Mouse (Mus musculus): ENCODE results near the gene Itgae.

Gene Itgae

DNA sequence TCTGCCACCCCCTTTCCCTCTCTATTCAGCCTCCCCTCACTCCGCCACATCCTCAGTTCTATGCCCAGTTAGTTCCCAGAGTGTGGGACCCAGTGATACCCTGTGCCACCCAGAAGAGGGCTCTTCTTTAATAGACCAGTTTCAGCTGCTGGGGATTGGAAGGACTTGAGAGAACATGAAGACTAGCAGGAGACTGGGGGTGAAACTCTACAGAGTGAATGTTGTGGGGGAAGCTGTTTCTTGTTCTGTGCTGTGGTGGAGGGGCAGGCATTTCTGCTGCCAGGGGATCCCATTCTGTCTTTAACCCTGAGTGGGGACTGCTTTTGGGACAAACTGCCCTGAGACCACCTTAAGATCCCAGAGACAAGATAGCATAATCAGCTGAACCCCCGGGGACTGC is 443 bp downstream of the Itgae start:
- in situ Hi-C loops (cut with MboI; ENCODE audit: unreplicated experiment in 2 of 2) = no loop called here

DNA sequence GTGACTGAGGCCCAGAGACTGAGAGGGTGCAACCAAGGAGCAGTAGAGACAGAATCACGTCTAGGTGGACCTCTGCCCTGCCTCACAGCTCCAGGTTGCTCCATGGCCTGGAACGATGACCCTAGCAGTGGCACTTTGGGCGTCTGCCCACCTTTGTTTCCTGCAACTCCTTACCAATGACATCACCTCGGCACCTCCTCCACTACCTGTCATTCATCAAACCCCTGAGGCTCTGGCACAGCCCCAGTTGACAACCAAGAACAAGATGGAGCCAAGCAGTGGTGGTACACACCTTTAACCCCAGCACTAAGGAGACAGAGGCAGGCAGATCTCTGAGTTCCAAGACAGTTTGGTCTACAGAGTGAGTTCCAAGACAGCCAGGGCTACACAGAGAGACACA is 1.7 kb downstream of the Itgae start:
- in situ Hi-C loops (cut with MboI; ENCODE audit: unreplicated experiment in 2 of 2) = no loop called here

DNA sequence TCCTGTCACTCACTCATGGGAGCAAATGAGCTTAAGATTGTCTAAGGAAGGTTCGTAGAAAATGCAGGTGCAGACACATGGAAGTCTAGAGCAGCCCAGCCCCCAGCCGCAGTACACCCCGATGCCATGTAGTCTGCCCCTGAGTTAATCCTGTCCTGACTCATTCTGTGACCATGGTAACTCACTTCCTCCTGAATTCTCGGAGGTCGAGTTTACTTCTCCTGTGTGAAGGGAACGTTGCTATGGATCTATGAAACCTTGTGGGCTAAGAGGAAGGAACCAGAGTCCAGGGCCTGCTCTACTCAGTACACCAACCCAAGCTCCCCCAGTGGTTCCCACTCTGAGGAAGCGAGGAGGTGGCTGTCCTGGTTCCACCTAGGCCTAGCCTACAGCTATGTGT is 2.5 kb downstream of the Itgae start:
- in situ Hi-C loops (cut with MboI; ENCODE audit: unreplicated experiment in 2 of 2) = no loop called here

DNA sequence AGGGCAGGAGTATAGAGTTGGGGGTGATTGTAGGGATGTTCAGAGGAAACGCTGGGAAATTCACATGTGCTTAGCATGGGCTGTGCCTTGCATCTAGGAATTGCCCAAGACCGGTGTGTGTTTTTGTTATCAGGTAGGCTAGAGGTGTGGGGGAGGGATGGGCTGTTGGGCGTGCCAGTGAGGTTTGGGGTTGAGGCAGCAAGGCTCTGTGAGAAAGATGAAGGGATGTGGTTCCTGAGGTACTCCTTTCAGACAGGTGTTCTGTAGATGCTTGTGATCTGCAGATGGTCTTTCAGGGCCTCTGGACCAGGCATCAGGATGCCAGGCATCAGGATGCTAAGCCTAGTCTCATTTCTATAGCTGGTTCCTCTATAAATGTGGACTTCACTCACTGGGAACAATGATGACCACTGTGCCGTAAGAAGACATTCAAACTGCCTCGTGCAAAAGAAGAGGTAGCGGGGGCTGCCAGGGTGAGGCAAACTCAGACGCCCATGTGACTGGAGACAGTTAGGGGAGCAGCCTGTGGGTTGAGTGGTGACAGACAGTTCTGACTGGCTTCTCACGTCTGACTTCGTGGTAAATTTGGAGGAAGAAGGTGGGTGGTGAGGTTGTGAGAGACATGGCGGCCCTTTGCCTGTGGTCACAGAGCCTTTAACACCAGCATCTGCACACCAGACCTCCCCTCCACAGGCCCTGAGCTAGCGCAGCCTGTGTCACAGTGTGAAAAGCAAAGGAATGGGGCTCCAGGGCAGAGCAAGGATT is 4.0 kb downstream of the Itgae start:
- in situ Hi-C loops (cut with MboI; ENCODE audit: unreplicated experiment in 2 of 2) = no loop called here

DNA sequence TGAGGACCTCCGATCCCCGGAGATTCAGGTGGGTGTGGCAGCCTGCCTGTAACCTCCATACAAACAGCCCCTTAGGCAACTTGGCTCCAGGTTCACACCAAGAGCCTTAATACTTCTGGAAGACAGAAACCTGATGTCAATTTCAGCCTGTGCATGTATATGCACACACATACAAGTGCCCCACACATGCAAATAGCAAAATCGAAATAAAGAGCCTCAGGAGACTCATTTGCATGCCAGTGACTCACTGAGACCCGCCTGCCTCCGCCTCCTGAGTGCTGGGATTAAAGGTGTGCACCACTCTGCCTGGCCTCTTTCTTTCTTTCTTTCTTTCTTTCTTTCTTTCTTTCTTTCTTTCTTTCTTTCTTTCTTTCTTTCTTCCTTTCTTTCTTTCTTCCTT is 8.5 kb downstream of the Itgae start:
- in situ Hi-C loops (cut with MboI; ENCODE audit: unreplicated experiment in 2 of 2) = no loop called here

DNA sequence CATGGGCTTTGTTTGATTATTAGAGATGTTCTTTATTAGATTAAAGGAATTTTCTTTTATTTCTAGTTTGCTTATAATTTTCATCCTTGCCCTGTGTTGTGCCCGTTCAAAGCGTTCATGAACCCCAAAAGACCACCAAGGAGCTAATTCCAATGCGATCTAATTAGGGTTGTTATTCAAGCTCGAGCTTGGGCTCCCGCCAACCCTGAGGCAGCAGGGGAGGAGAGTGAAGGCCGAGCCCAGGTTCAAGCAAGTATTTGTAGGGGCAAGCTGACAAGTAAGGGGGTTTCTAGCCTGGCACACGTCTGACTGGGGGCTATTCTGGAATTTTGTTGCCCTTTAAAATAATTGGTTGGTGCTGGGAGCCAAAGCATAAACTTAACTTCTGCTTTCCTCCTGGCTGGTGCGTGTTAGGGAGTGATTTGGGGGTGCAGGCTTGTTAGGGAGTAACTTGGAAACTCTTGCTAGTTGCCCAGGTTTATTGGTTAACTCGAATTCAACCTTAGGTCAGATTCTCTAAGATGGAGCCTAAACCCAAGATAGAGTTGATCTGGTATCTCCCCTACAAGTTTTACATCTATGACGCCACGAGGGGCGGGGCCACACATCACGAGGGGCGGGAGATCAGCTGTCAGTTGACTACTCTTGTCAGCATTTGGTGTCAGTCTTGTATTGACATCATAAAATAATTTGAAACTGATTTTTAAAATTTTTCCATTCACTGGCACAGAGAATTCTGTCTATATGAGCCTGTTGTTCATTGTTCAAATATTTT is 9.8 kb downstream of the Itgae start:
- in situ Hi-C loops (cut with MboI; ENCODE audit: unreplicated experiment in 2 of 2) = no loop called here

DNA sequence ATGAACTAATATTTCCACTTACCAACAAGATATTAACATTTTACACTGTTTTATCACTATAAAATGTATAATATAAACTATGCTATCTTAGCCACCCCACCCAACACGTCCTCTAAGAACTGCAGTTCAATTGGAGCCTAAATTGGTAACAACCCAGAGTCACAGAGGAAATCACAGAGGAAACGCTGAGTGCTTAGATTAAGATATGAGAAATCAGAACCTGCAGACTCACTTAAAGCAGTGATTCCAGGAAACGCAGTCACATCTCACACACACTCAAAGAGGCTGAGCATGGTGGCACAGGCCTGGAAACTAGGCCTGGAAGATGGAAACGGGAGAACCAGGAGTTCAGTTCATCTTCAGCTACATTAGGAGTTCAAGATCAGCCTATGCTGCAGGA is 10.9 kb downstream of the Itgae start:
- in situ Hi-C loops (cut with MboI; ENCODE audit: unreplicated experiment in 2 of 2) = no loop called here

DNA sequence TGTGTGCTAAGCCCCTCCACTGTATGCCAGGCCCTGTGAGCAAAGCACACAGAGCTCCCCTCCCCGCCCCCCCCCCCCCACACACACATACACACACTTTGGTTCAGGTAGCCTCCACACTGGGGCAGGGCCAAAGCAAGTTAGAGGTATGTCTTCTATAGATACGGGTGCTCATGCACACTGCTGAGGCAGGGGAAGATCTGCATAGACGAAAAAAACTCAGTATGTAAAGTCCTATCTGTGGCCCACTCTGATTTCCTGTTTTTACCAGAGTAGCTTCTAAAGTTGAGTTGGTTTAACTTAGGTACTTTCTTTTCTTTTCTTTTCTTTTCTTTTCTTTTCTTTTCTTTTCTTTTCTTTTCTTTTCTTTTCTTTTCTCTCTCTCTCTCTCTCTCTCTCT is 14.9 kb downstream of the Itgae start:
- in situ Hi-C loops (cut with MboI; ENCODE audit: unreplicated experiment in 2 of 2) = loop anchor here (5.0 kb wide), 3 partner anchors 33 to 103 kb away; no protein-coding TSS in a partner anchor

DNA sequence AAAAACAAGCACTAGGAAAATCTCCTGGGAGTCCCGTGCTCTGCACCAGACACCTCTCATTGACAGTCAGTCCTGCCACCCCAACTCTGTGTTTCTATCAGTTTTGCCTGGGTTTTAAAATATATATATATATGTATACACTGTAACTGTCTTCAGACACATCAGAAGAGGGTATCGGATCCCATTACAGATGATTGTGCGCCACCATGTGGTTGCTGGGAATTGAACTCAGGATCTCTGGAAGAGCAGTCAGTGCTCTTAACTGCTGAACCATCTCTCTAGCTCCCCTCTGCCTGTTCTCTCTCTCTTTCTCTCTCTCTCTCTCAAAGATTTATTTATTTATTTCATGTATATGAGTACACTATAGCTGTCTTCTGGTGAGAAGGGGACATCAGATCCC is 17.0 kb downstream of the Itgae start:
- in situ Hi-C loops (cut with MboI; ENCODE audit: unreplicated experiment in 2 of 2) = loop anchor here (5.0 kb wide), 3 partner anchors 35 to 105 kb away; no protein-coding TSS in a partner anchor

DNA sequence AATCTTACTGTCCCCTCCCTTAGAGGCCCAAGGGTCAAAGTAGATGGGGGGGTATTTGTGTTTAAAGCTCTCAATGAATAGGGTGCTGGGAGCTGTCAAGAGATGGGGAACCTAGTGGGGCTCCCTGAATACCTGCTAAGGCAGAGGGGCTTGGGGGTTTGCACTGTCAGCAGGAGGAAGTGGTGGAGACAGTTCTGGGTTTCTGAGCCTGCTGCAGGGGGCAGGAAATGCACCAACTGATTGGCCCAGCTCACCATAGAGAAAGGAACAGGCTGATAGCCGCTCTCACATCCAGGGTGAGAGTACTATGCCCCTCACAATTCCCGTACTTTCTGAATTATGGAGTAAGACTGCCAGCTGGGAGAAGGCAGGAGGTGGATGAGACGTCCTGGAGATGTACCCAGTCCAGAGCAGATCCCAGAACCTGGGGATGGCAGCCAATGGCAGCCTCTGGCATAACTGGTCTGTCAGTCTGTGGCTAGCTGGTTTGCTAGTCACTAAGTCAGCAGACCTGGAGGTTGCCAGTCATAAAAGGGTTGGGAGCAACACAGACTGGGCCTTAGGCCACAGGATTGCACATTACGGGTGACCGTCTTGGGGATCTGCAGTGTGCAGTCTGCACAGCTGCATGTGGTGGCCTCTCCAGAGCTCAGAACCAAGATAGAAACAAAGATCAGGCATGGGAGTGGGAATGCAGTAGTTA is 18.0 kb downstream of the Itgae start:
- in situ Hi-C loops (cut with MboI; ENCODE audit: unreplicated experiment in 2 of 2) = loop anchor here (5.0 kb wide), 3 partner anchors 36 to 106 kb away; no protein-coding TSS in a partner anchor

DNA sequence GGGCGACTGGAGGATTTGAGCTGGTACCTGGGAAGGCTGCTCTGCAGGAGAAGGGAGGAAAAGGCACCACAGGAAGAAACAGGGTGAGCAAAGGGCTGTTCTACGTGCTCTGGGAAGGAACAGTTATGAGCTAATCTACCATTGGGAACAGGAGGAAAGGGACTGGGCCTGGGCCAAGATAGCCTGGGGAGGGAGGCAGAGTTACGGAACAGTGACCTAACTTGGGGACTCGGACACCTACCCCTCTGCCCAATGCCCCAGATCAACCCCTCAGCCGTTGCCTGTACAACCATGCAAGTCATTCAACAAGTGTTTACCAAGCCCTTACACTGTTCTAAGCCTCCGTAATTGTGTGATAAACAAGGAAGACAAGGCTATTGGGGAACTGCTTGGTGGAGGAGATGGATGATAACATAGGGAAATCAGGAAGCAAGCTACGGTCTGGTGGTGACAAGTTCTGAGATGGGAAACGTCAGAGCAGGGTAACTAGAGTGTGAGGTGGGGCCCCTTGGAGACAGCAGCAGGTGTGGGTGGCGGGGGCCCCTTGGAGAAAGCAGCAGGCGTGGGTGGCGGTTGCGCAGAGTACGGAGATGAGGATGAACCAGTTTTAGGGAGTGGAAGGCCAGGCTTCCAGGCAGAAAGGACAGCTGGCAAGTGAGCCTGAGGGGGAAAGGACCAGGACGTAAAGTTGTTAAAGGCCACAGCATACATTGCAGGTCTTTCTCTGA is 18.7 kb downstream of the Itgae start:
- in situ Hi-C loops (cut with MboI; ENCODE audit: unreplicated experiment in 2 of 2) = loop anchor here (5.0 kb wide), 3 partner anchors 37 to 107 kb away; no protein-coding TSS in a partner anchor

DNA sequence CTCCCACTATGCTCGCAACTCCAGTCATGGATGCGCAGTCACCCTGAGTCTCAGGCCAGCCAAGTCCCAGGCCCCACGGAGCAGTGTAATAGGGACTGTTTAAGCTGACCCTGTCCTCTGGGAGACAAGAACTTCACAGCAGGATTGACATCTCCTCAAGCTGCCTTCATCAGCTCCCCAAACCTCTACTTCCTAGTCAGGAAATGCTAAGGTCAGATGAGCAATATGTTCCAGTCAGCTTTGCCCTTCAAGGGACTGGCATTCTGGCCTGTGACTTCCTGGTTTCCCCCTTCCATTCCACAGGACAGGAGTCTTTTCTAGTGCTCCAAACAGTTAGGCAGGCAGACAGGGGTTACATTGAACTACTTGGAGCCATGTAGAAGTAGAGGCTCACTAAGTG is 19.6 kb downstream of the Itgae start:
- in situ Hi-C loops (cut with MboI; ENCODE audit: unreplicated experiment in 2 of 2) = loop anchor here (5.0 kb wide), 3 partner anchors 38 to 108 kb away; no protein-coding TSS in a partner anchor

DNA sequence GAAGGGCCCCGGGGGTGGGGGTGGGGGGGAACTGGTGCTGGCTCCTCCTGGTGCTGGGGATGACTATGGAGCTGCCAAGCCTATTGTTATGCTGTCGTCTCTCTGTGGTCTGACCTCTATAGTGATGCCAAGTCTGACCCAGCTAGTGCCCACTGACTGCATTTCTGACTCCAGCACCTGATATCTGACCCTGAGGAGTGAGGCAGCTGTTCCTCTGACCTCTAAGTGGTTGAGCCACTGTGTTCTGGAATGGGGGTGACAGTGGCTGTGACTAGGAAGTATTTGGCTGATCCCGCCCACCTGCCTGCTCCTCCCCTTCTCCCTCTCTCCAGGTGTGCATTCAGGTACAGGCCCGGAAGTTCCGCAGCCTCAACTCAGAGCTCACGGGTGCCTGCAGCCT is 21.0 kb downstream of the Itgae start:
- in situ Hi-C loops (cut with MboI; ENCODE audit: unreplicated experiment in 2 of 2) = no loop called here

DNA sequence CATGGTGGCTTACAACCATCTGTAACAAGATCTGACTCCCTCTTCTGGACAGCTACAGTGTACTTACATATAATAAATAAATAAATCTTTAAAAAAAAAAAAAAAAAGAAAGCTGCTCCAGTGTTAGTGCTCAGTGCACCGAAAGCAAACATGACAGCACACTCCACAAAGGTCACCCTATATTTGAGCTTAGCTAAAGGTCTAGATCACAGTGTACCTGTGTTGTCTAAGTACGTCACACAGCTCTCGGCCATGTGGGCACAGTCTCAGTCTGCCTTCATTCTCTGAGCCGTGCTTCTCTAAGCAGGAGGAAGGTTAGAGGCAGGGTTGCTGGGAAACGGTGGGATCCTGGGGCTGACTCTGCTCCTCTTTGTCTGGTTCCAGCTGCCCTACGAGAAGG is 36.1 kb downstream of the Itgae start:
- in situ Hi-C loops (cut with MboI; ENCODE audit: unreplicated experiment in 2 of 2) = loop anchor here in 1 of 2 experiments (25.0 kb wide), 1 partner anchor 1411 kb away; no protein-coding TSS in a partner anchor

DNA sequence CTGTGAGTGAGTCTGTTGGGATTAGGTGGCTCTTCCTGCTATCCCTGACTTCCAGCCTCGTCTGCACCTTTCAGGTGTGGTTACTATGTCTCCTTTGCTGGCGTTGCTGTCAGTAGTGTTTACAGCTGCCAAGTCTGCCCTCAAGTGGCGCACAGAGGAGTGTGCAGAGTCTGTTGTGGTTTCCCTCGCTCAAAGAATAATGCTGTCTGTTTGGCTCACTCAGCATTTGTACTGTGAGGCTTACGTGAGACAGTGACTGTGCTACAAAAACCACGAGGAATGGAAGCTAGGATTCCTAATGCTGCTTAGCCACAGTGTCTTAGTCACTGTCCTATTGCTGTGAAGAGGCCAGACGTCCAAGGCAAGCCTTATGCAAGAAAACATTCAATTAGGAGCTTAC is 40.6 kb downstream of the Itgae start:
- in situ Hi-C loops (cut with MboI; ENCODE audit: unreplicated experiment in 2 of 2) = loop anchor here in 1 of 2 experiments (25.0 kb wide), 1 partner anchor 1406 kb away; no protein-coding TSS in a partner anchor

DNA sequence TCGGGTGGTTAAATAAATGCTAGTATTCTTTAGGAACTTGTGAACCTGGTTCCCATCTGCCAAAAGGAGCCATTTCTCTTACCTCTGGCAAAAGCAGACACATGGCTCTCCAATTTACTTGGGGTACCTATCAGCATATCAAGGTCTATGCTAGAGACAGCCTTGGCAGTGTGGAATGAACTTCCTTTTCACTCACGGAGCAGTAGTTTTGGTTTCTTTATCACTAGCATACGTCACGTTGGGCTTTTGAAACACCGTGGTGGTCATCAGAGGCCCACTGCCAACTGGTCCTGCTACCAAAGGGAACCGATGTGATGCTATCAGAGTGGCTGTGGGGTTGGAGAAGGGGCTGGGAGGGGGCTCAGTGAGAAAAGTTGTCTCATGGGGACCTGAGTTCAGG is 42.6 kb downstream of the Itgae start:
- in situ Hi-C loops (cut with MboI; ENCODE audit: unreplicated experiment in 2 of 2) = loop anchor here in 1 of 2 experiments (25.0 kb wide), 1 partner anchor 1404 kb away; no protein-coding TSS in a partner anchor

DNA sequence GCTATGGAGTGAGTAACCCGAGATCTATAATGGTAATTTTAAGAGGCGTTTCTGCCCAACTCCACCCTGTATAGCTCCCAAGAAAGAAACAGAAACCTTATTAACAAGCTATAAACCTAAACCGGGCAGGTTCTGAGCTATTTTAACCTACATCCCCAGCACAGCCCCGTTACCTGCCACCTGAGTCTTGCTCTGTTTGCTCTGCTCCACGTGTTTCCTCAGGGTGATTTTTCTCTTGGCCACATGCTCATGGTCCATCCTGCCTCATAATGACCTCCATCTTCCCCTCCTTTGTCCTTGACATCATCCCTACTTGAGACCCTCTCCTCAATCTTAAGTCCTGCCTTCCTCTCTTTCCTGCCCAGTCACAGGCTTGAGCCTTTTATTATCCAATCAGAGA is 43.8 kb downstream of the Itgae start:
- in situ Hi-C loops (cut with MboI; ENCODE audit: unreplicated experiment in 2 of 2) = loop anchor here in 1 of 2 experiments (25.0 kb wide), 1 partner anchor 1403 kb away; no protein-coding TSS in a partner anchor

DNA sequence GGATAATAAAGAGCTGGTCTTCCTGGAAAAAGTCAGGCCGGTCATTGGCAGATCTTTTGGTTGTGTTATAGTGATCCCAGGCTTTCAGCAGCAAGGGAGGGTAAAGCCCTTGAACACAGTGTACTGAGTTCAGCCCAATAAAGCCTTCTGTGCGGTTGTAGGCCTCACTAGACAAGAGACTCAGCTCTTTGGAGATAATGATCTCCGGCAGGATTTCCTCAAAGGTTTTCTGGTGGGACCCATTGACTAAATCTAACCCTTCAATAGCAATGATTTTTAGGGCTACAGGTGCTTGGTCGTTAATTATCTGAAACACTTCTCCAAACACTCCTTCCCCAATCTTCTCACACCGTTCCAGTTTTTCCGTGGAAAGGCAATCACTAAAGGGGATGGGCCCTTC is 46.2 kb downstream of the Itgae start:
- in situ Hi-C loops (cut with MboI; ENCODE audit: unreplicated experiment in 2 of 2) = loop anchor here in 1 of 2 experiments (5.0 to 25.0 kb wide), 2 partner anchors 36 to 1401 kb away; no protein-coding TSS in a partner anchor

DNA sequence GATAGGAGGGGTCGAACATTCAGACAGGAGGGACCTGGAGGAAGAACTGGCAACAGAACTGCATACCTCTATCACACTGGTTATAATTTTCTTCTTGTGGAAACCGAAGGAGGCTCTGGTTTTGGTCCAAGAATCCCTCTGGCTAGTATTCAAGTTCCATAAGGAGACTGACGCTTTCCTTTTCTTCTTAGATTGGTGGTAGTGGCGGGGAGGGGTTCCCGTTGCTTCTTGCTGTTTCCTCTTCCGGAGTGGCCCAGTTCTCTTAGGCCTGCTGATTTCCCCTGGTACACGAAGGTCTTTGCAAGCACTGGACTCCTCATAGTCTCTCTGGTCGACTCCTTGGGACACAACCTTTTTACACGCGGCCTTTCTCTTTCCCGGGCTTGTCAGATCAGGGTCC is 46.7 kb downstream of the Itgae start:
- in situ Hi-C loops (cut with MboI; ENCODE audit: unreplicated experiment in 2 of 2) = loop anchor here in 1 of 2 experiments (5.0 to 25.0 kb wide), 2 partner anchors 35 to 1400 kb away; no protein-coding TSS in a partner anchor

Data from v-Abl transformed pro-B cells (cell line).